Mouse (Mus musculus): ENCODE measurements around the gene Tex48.
A peak's percentile ranks its signal among the peaks of the same experiment; 100 is the strongest.

The Tex48 gene

DNA sequence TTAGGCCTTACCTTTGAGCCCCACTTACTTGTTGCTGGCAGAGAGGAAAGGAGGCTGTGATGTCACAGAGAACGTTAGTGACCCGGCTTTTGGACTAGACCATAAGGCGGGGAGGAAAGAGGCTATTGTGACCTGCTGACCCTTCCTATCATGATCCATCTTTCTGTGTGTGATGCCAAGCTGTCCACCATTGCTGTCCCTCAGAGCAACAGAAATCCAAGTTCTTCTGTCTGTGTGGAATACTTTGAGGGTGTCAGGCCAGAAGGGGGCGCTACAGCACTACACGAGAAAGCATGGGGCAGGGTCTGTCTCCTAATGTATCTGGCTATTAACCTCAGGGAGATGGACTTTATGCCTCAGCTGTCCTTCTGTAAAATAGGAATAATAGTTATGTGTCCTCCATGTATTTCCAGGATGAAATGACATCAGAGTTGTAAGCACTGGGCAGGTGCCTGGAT, at the start of gene Tex48:
TSS of gene Tex48 (minus strand) at position 51 of the 458 bp plus-strand sequence.
- peak; percentile 31 to 36 for DNase-seq (ENCODE audit: low spot score in 2 of 2)

- peak; percentile 81 to 89 for DNase-seq (ENCODE audit: low spot score in 2 of 2)
Measured at GRCm38 (mm10) chr4:63668255-63668654, 46.0 kb upstream of the Tex48 start.

DNA sequence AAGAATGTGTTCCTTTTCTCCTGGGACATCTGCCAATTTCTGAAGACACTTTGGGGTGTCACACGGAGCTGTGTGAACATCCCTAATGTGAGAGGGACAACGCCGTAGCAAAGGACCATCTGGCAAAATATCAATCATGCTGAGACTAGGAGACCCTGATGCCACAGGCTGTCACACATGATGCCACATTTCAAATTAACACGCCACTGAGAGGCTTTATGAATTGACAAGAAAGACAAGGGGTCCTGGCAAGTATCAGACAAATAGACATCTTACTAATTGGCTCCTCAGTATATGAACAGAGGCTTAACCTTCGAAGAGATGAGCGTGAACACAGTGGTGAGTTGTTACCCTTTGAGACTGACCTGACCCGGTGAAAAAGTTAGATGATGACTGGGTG, 43.5 kb upstream of the Tex48 start:
- DNase-seq (ENCODE audit: low spot score in 2 of 2) = no peak

DNA sequence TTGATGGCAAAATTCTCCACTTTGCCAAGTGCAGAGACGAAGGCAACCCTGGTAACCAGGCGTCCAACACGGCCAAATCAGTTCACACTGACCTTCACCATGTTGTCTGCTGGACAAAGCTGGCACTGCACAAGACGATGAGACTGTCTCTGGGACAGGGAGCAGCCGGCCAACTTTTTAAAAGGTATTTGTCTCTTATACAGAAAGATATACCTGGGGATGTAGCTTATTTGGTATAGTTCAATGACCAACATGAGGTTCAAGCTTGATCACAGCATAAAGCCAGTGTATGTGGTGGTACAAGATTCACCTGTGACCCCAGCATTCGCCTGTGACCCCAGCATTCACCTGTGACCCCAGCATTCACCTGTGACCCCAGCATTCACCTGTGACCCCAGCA, 41.1 kb upstream of the Tex48 start, which contains the start of gene Gm11214:
TSS of gene Gm11214 (minus strand) at position 101 of the 400 bp plus-strand sequence.
- no peak for DNase-seq (ENCODE audit: low spot score in 2 of 2)

DNA sequence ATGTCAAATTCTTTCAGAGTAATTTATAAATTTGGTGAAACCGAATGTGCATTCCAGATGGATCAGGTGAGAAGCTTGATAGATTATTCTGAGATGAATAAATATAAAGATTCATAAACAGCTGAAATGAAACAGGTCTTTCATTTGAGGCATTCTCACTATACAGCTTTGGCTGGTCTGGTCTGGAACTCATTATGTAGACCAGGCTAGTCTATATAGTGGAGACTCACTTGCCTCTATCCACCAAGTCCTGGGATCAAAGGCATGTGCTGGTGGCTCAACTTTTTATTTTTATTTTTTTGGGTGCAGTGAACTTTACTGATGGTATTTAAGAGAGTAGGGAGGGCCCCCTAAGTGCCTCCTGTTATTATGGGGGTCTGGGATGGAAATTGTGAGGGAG, 39.6 kb upstream of the Tex48 start:
- no peak for DNase-seq (ENCODE audit: low spot score in 2 of 2)

- DNase-seq (ENCODE audit: low spot score in 2 of 2) = no peak
Measured at GRCm38 (mm10) chr4:63661426-63661825, 39.2 kb upstream of the Tex48 start.

- DNase-seq (ENCODE audit: low spot score in 2 of 2) = no peak
Measured at GRCm38 (mm10) chr4:63659775-63660174, 37.5 kb upstream of the Tex48 start.

- no peak for DNase-seq (ENCODE audit: low spot score in 2 of 2)
Measured at GRCm38 (mm10) chr4:63659086-63659485, 36.9 kb upstream of the Tex48 start.

- DNase-seq (ENCODE audit: low spot score in 2 of 2) = no peak
Measured at GRCm38 (mm10) chr4:63654381-63654780, 32.2 kb upstream of the Tex48 start.

DNA sequence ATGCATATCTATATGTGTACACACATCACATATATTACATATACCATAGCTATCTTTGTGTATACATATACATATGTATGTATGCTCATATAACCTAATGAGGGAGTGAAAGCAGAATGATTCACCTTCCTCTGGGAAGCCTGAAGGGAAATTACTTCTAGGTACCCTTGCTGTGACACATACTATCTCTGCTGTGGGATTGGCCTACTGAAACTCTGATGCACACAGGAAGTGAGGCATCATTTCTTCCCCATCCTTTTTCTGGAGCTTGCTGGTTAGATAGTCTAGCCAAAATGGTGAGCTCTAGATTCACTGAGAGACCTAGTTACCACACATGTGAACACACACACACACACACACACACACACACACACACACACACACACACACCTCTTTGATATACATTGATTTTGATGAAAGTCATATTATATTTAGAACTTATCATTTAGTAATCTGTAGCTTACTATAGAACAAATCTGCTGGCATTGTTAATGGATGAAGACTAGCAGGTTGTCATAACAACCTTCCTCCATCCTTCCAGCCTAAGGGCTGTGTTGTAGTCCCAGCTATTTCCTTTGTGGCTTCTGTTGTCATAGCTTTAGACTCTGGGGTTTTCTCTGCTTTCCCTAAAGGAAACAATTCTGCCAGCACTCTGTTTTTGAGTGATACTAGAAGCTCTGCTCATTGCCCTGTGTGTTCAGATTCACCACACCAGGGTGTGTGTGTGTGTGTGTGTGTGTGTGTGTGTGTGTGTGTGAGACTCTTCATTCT, 21.9 kb upstream of the Tex48 start:
- no peak for DNase-seq (ENCODE audit: low spot score in 2 of 2)

- no peak for DNase-seq (ENCODE audit: low spot score in 2 of 2)
Measured at GRCm38 (mm10) chr4:63639842-63640241, 17.6 kb upstream of the Tex48 start.

DNA sequence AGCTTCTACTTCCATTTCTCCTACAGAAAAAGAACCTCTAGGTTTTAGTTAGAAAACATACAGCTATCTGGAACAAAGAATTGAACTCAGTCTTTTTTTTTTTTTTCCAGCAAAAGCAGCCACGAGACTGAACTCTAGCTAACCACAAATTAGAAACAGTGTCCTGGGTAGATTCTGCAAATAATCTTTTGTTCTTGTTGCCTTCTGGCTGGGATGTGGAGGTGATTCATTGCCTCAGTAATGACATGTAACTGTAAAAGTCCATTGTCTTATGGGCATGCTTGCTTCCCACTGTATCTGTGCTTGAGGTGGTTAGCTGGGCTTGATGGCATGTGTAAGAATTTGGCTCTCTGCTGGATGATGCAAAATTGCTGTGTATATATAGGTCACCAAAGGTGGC, 16.4 kb upstream of the Tex48 start:
- DNase-seq (ENCODE audit: low spot score in 2 of 2) = no peak

- DNase-seq (ENCODE audit: low spot score in 2 of 2) = no peak
Measured at GRCm38 (mm10) chr4:63633181-63633580, 11.0 kb upstream of the Tex48 start.

GRCm38 (mm10) chr4:63627111-63627510, 4.9 kb upstream of the Tex48 start:
- no peak for DNase-seq (ENCODE audit: low spot score in 2 of 2)

DNA sequence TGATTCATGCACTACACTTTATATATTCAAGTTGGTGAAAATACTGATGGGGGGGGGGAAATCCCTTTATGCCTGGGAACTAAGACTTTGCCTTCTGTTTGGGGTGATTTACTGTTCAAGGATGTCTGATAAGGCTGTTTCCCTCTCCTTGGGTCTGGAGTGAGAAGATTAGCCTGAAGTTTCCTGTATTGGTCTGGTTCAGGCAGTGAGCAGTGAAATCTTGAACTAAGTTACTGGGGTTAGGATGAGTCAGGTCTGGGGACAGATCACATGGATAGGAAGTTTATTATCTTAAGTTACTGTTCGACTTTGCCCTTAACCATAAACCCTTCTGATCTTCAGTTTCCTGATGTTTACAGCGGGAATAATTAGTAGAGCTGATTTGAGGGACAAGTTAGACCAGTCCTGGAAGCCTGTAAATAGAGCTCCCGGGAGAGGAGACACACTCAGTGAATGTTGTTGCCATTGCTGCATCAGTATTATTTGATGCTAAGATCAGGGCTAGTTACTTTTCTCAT, 3.4 kb upstream of the Tex48 start:
- DNase-seq (ENCODE audit: low spot score in 2 of 2) = no peak

DNA sequence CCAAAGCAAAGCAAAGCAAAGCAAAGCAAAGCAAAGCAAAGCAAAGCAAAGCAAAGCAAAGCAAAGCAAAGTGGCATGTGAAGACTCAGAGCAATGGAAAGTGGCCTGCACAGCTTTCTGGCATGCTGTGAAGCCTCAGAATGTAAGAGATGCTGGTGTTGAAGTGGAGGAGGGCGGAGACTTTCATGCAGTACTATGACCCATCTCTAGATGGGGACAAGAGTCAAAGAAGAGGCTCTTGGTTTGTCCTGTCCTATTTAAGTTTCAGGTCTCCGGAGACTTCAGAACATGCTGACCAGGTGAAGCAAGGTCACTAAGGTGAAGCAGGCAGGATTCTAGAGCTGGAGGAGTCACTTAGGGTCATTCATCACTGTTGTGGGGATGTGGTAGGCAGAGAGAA, 367 bp downstream of the Tex48 start:
- DNase-seq (ENCODE audit: low spot score in 2 of 2) = no peak

DNA sequence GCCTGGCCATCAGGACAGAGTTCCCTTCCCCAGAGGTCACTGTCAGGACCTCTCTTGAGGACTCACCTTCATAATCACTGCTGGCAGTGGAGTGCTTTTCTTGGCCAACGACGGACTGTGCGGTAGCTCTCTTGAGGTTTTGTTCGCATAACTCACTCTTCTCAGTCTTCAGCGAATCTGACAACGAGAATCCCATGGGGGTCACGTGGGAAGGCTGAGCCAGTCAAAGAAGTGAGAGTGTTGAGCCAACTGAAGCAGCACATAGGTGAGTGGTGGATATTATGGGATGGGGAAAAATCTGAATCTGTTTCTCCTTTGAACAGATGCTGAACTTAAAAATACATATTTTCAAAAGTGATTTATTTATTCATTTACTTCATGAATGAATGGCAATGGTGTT, 13.8 kb downstream of the Tex48 start:
- DNase-seq (ENCODE audit: low spot score in 2 of 2) = no peak

DNA sequence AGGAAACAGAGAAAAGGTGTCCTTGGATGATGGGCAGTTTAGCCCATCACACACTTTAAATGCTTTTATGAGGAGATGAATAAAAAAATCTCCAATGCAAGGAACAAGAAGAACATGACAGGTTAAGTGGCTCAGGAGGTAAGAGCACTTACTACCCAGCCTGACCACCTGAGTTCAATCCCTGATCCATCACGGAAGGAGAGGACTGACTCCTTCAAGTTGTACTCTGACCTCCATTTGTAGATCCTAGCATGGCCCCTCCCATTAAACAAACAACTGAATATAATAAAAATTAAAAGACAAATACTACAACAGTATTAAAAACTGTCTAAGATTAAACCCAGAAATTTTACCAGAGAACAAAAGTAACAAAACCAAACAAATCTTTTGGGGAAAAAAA, 16.3 kb downstream of the Tex48 start:
- no peak for DNase-seq (ENCODE audit: low spot score in 2 of 2)

- DNase-seq (ENCODE audit: low spot score in 2 of 2) = no peak
Measured at GRCm38 (mm10) chr4:63605545-63605944, 16.7 kb downstream of the Tex48 start.

DNA sequence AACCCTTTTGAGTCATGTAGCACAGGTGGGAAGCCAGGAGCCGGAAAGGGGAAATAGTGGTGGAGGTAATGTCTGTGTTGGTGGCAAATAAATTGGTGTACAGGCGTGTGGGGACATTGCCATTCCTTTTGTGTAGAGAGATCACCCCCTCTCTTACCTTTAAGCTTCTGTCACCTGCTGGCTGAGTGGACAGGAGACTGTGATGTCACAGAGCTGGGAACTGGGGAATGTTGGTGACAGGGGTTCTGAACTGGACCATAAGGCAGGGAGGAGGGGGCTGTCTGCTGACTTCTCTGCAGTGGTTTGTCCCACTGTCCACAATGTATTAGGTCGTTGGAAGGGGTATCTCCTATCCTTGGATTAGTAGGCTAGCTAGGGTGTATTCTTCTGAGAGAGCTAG, 17.3 kb downstream of the Tex48 start, which contains the start of gene Gm11213:
TSS of gene Gm11213 (minus strand) at position 317 of the 400 bp plus-strand sequence.
- DNase-seq (ENCODE audit: low spot score in 2 of 2) = no peak

DNA sequence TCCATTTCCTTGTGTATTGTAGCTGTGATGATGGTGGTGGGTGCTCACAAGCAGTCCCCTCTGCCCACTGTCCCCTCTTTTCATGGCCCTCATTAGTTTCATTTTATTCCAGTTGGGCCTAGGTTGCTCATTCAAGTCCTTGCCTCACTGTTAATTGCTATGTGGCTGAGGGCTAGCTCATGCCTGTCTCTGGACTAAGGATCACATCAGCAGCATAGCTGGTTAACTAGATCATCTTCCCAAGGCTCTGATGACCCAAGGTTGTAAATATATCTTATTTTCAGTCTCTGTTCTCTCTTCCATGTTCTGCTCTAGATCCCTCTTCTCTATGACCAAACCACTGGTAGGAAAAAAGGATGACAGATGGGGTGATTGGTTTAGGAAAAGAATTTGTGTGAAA, 21.0 kb downstream of the Tex48 start:
- DNase-seq (ENCODE audit: low spot score in 2 of 2) = no peak

- no peak for DNase-seq (ENCODE audit: low spot score in 2 of 2)
Measured at GRCm38 (mm10) chr4:63600786-63601185, 21.4 kb downstream of the Tex48 start.

DNA sequence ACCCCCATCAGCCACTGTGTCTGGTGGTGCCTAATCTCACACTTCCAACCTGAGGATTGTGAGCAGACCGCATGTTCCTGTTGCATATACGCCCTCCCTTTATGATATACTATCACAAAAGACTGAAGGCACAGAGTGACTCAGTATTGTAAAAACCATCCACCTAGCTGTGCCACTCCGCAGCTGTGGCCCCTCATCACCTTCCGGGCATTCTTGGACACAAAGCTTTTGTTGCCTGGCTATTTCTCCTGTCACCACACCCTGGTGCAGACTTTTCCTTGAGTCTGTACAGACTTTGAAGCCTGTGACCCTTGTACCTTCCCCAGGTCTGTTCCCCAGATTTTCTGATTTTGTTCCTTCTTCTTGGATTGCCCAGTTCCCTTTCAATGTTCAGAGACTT, 26.2 kb downstream of the Tex48 start:
- DNase-seq (ENCODE audit: low spot score in 2 of 2) = no peak

Measured in natural killer cell, adult 2 months (primary cell).